In genomic region chr1:171065768-171066167, GRCm38 (mm10) we compare ENCODE assay signal across 9 mouse cellular contexts. TPM values are rescaled to one million over a fixed set of nuclear protein-coding genes. Genes with fewer than 3 reads are reported as not detected.
A peak's percentile ranks its signal among the peaks of the same experiment; 100 is the strongest.
DNase-seq lines count a peak whose midpoint lies in the region; ATAC-seq lines count a peak whose summit lies in the region.
"Not testable (repeated sequence)": the region's sequence is repeated elsewhere in the genome, so short reads cannot be mapped to it uniquely, and the experiment has no call there.
"Had no signal": no experiment of that assay in that cellular context is flagged by ENCODE, and none has a peak within 500 bp of the region (broad histone marks: within the 10 kb centered on the region; RNA-seq: fewer than 3 reads in every experiment).

No protein-coding gene starts in this region.

- peak overlapping the region; percentile 38 for H3K4me3 ChIP-seq in embryonic facial prominence, embryonic 15.5 days (replicated peaks)
- H3K4me3 ChIP-seq in heart, embryonic 11.5 days (ENCODE audit: low read depth, low read length) = 0 out of 2 replicates have a peak overlapping the region, but pooled peaks have one; percentile 25
- H3K4me3 ChIP-seq in intestine, embryonic 15.5 days (replicated peaks) = peak overlapping the region; percentile 38

- peak overlapping the region; percentile 49 for H3K4me2 ChIP-seq in embryonic facial prominence, embryonic 15.5 days (replicated peaks)
- peak overlapping the region; percentile 53 for H3K4me2 ChIP-seq in heart, embryonic 11.5 days
- peak overlapping the region; percentile 63 for H3K4me2 ChIP-seq in intestine, embryonic 15.5 days (replicated peaks)

- ATAC-seq in embryonic facial prominence, embryonic 15.5 days (ENCODE audit: insufficient number of reproducible peaks, low FRiP score, low TSS enrichment, low read depth) = peak; percentile 2; the same call in 1 of the 2 replicates
- peak; percentile 1 for ATAC-seq in heart, embryonic 11.5 days (replicated peaks; ENCODE audit: insufficient number of reproducible peaks, low FRiP score, low TSS enrichment)
- ATAC-seq in intestine, embryonic 15.5 days = peak; percentile 3

- DNase-seq in T-cell, adult 2 months (ENCODE audit: low spot score) = peak; percentile 18
- peak; percentile 52 to 62 for DNase-seq in left cerebral cortex, postnatal 14 days (ENCODE audit: low spot score in 2 of 2)
- DNase-seq in lung, postnatal 14 days = peak; percentile 27
- peak; percentile 63 for DNase-seq in right cerebral cortex, postnatal 14 days
- peak; percentile 34 for DNase-seq in thymus, postnatal 25 days

- H3K27ac ChIP-seq in embryonic facial prominence, embryonic 15.5 days (replicated peaks); heart, embryonic 11.5 days (ENCODE audit: low read depth, low read length); intestine, embryonic 15.5 days: not testable (repeated sequence)

- peaks cover 36% of the 10 kb centered on the region for H3K27me3 ChIP-seq in embryonic facial prominence, embryonic 15.5 days
- H3K27me3 ChIP-seq in heart, embryonic 11.5 days (ENCODE audit: control insufficient read depth, insufficient read depth, low read length) = peaks cover 31% of the 10 kb centered on the region
- H3K27me3 ChIP-seq in intestine, embryonic 15.5 days (replicated peaks) = peaks cover 26% of the 10 kb centered on the region

- not testable (repeated sequence) for H3K9me3 ChIP-seq in embryonic facial prominence, embryonic 15.5 days (replicated peaks); heart, embryonic 11.5 days (replicated peaks; ENCODE audit: control insufficient read depth, low read length); intestine, embryonic 15.5 days

- intact Hi-C loops in left cerebral cortex, postnatal 14 days (cut with DNase I) = not testable (repeated sequence)

- H3K4me1 ChIP-seq in embryonic facial prominence, embryonic 15.5 days = peaks cover 13% of the 10 kb centered on the region
- H3K4me1 ChIP-seq in heart, embryonic 11.5 days (ENCODE audit: control insufficient read depth, insufficient read depth, low read length); intestine, embryonic 15.5 days (replicated peaks): not testable (repeated sequence)

- WGBS in embryonic facial prominence, embryonic 15.5 days = 6% methylated on average over 30 of the region's 45 CpGs
- WGBS in heart, embryonic 11.5 days (ENCODE audit: insufficient replicate concordance) = 5% methylated on average over 26 of the region's 45 CpGs
- 5% methylated on average over 30 of the region's 45 CpGs for WGBS in intestine, embryonic 15.5 days

- H3K9ac ChIP-seq in embryonic facial prominence, embryonic 15.5 days; heart, embryonic 11.5 days (ENCODE audit: low read depth, low read length); intestine, embryonic 15.5 days: not testable (repeated sequence)

- H3K36me3 ChIP-seq in embryonic facial prominence, embryonic 15.5 days; heart, embryonic 11.5 days (ENCODE audit: control insufficient read depth, insufficient read depth, low read length); intestine, embryonic 15.5 days: not testable (repeated sequence)

RNA-seq across cellular contexts. Expression of gene Fcgr3, which starts 1.0 kb away (rescaled TPM):
- 25.6 and 26.1 TPM in 2 replicates for polyA plus RNA-seq in embryonic facial prominence, embryonic 15.5 days (2015; fragmentation: Nextera tagmentation; extraction: Ambion mirVana)
- 3.8 and 4.4 TPM in 2 replicates for polyA plus RNA-seq in heart, embryonic 11.5 days (2014; fragmentation: Nextera tagmentation; extraction: Ambion mirVana)
- 14.0 and 14.7 TPM in 2 replicates for polyA plus RNA-seq in intestine, embryonic 15.5 days (2015; fragmentation: Nextera tagmentation; extraction: Ambion mirVana)
- total RNA-seq in left cerebral cortex, postnatal 14 days (2021) = 10 to 100 TPM; 10.3 to 10.8 TPM
- polyA plus RNA-seq: erythroblast, embryonic 14.5 days had no signal

RNA-seq across cellular contexts. Expression of gene Fcgr4, which starts 47.0 kb away (rescaled TPM):
- polyA plus RNA-seq in embryonic facial prominence, embryonic 15.5 days (2015; fragmentation: Nextera tagmentation; extraction: Ambion mirVana) = 0.53 and 1.8 TPM in 2 replicates
- polyA plus RNA-seq in heart, embryonic 11.5 days (2014; fragmentation: Nextera tagmentation; extraction: Ambion mirVana) = 0.23 TPM in 1 of 2 replicates, not detected in the other
- polyA plus RNA-seq in intestine, embryonic 15.5 days (2015; fragmentation: Nextera tagmentation; extraction: Ambion mirVana) = 1.7 and 1.8 TPM in 2 replicates
- not detected for total RNA-seq in left cerebral cortex, postnatal 14 days (2021)
- polyA plus RNA-seq: erythroblast, embryonic 14.5 days had no signal

RNA-seq across cellular contexts. Expression of gene Cfap126, which starts 48.0 kb away (rescaled TPM):
- 14.2 and 28.6 TPM in 2 replicates for polyA plus RNA-seq in embryonic facial prominence, embryonic 15.5 days (2015; fragmentation: Nextera tagmentation; extraction: Ambion mirVana)
- polyA plus RNA-seq in heart, embryonic 11.5 days (2014; fragmentation: Nextera tagmentation; extraction: Ambion mirVana) = 2.7 and 5.6 TPM in 2 replicates
- 1.7 and 1.8 TPM in 2 replicates for polyA plus RNA-seq in intestine, embryonic 15.5 days (2015; fragmentation: Nextera tagmentation; extraction: Ambion mirVana)
- under 1 TPM; 0.62 to 0.74 TPM for total RNA-seq in left cerebral cortex, postnatal 14 days (2021)
